Mouse (Mus musculus): ENCODE measurements around the gene Rpl22l1.
"Not testable (repeated sequence)": the region's sequence is repeated elsewhere in the genome, so short reads cannot be mapped to it uniquely, and the experiment has no call there.

The Rpl22l1 gene

DNA sequence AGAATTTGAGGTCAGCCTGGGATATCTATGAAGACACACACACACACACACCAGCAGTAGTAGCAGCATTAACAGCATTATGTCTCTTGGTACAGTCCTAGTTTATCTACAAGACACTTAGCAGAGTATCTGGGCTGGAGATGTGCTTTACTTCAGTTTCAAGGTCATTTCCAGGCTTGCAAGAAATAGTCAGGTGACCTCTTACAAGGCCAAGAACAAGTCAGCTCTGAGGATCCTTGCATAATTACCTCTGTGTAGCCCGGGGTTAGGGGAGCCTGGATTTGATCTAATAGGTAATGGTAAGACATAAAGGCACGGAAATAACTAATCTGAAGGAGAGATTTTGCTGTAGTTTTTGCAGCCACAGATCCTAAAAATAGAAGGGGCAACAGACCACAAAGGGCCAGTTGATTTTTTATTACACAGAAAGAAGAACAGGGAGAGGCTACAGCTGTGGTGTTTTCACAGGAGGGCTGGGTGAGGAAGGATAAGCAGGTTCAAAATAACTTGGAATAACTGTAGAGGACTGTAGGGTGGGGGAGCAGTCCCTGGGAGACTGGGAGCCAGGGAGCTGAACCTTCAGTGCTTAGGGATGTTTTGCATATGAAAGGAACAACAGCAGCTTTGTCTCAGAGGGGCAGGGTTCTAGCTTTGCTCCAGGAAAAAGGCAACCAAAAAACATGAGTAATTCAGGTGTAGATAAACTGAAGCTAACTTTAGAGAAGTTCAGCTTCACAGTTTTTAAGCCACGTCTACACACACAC lies 36.8 kb downstream of the Rpl22l1 start:
- DNase-seq: no peak

DNA sequence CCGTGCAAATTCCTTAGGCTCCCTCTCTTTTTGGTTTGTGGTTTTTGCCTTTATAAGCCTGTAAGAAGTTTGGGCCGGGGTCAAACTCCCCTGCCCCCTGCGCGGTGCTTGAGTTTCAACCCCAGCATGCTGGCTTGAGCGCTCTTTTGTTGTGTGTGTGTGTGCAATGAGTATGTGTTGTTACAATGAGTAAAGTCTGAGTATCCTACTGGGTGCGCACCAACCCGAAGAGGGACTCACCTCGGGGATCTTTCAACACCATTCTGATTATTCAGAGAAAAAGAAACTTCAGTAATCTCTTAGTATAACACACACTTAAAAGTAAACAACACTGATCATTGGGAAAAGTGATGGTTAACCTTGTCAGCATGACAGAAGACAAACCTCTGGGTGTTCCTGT lies 38.0 kb downstream of the Rpl22l1 start:
- DNase-seq: peak in 1 of 2 experiments; percentile 2

DNA sequence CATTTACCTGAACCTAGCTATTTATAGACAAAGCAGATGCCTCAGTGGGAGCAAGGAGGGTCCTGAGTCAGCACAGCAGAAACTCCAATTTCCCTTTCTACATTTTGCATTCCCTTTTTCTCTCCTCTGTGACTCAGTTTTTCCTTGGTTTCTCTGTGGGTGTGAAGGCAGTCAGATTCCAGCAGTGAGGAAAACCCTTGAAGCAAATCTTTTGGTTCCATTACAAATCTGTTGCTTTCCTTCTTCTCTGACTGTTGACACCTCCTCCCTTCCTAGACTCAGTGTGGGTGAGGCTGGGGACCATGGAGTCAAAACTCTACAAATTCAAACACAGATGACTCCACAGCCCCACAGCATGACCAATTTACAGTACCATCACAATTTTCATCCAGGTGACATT lies 41.9 kb downstream of the Rpl22l1 start:
- DNase-seq: no peak

DNA sequence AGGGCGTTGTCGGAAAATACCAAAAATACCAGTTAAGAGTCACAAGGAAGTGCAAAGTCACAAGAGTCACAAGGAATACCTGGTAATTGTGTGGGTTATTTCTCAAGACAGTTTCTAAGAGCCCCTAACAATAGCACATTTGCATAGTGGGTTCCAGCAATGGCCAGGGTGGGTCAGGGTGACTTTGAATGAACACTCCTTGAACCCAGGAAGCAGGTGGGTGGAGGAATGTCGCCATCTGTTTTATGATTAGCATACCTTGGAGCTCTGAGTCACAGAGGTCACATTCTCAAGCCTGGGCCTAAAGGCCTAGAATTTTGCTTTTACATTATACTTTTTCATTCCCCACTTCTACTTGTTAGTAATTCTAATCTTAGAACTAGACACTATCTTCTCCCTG lies 46.9 kb downstream of the Rpl22l1 start:
- not testable (repeated sequence) for DNase-seq

All from kidney, adult 8-10 months (tissue).